Mouse (Mus musculus) retina, adult 2 months (tissue): ENCODE results near the gene Rab4a.
A peak's percentile ranks its signal among the peaks of the same experiment; 100 is the strongest.
"Not testable (repeated sequence)": the region's sequence is repeated elsewhere in the genome, so short reads cannot be mapped to it uniquely, and the experiment has no call there.

Experiments used
- DNase-seq: peaks from one replicate; pipeline ENCODE4 v3.0.0-alpha.2; 2012; ENCODE audit warnings: low read depth, low spot score

Gene Rab4a

GRCm38 (mm10) chr8:123788416-123789170, 17.2 kb upstream of the Rab4a start:
- no peak for DNase-seq

- DNase-seq, result no peak
These were observed 16.3 kb upstream of the Rab4a start for GRCm38 (mm10) chr8:123789461-123789860.

- peak; percentile 63 for DNase-seq
These were observed 15.8 kb upstream of the Rab4a start for GRCm38 (mm10) chr8:123789970-123790369.

- no peak for DNase-seq
These were observed 14.5 kb upstream of the Rab4a start for GRCm38 (mm10) chr8:123791101-123791844.

GRCm38 (mm10) chr8:123791845-123792225, 13.9 kb upstream of the Rab4a start:
- no peak for DNase-seq

- DNase-seq, result no peak
These were observed 11.9 kb upstream of the Rab4a start for GRCm38 (mm10) chr8:123793900-123794299.

GRCm38 (mm10) chr8:123794766-123795165, 11.0 kb upstream of the Rab4a start:
- DNase-seq, result no peak

- DNase-seq, result no peak
These were observed 9.0 kb upstream of the Rab4a start for GRCm38 (mm10) chr8:123796758-123797157.

GRCm38 (mm10) chr8:123797928-123798327, 7.9 kb upstream of the Rab4a start:
- no peak for DNase-seq

GRCm38 (mm10) chr8:123799434-123799833, 6.4 kb upstream of the Rab4a start:
- DNase-seq, result no peak

- no peak for DNase-seq
These were observed 5.9 kb upstream of the Rab4a start for GRCm38 (mm10) chr8:123799885-123800284.

- DNase-seq, result no peak
These were observed 4.9 kb upstream of the Rab4a start for GRCm38 (mm10) chr8:123800867-123801266.

- no peak for DNase-seq
These were observed 4.2 kb upstream of the Rab4a start for GRCm38 (mm10) chr8:123801538-123801937.

- DNase-seq, result no peak
These were observed 2.1 kb upstream of the Rab4a start for GRCm38 (mm10) chr8:123803639-123804038.

- no peak for DNase-seq
These were observed 1.2 kb upstream of the Rab4a start for GRCm38 (mm10) chr8:123804586-123804985.

GRCm38 (mm10) chr8:123805209-123805717, 522 bp upstream of the Rab4a start:
- no peak for DNase-seq

GRCm38 (mm10) chr8:123806374-123806935, 670 bp downstream of the Rab4a start:
- no peak for DNase-seq

- DNase-seq, result no peak
These were observed 1.2 kb downstream of the Rab4a start for GRCm38 (mm10) chr8:123807024-123807431.

GRCm38 (mm10) chr8:123807852-123808573, 2.2 kb downstream of the Rab4a start:
- DNase-seq, result no peak

GRCm38 (mm10) chr8:123808671-123809070, 2.9 kb downstream of the Rab4a start:
- no peak for DNase-seq

- DNase-seq, result not testable (repeated sequence)
These were observed 3.6 kb downstream of the Rab4a start for GRCm38 (mm10) chr8:123809342-123809741.

GRCm38 (mm10) chr8:123812227-123812626, 6.4 kb downstream of the Rab4a start:
- DNase-seq, result no peak
